Mouse (Mus musculus) megakaryocyte, adult 5-6 weeks (primary cell): ENCODE data around the gene Gjb5. TPM values are rescaled to one million over a fixed set of nuclear protein-coding genes. Genes with fewer than 3 reads are reported as not detected.

ENCODE experiments used
- ATAC-seq: 2 replicates; pipeline ENCODE4 v1.8.0; 2016; ENCODE audit warnings: mild to moderate bottlenecking, inconsistent platforms; ENCODE audit not compliant: poor library complexity, severe bottlenecking
- total RNA-seq, 2 experiments: library from RNA; stranded (forward) in 1 of 2; stranded (reverse) in 1 of 2; fragments of 153-499, 151-499 nt in 1 of 2; fragments of 221-1000, 200-1000 nt in 1 of 2; gene quantifications; 2 replicates each; pipeline versions ENCODE4 v1.2.3 to v1.2.4; 2015 to 2017

Gjb5 gene
- total RNA-seq, 2 experiments from 2014 or later, result not detected

DNA sequence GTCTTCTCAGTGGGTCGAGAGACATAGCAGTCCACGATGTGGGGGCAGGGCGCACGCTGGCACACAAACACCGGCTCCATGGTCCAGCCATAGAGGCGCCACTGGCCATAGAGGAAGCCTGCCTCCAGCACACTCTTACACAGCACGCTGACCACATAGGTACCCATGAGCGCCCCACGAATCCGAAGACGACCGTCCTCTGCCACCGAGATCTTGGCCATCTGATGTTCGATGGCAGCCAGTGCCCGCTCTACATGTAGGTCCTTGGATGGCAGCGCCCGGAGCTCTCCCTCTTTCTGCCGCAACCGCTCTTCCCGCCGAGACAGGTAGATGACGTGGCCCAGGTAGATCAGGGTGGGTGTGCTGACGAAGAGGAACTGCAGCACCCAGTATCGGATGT, 45.6 kb downstream of the Gjb5 start:
- no peak for ATAC-seq

DNA sequence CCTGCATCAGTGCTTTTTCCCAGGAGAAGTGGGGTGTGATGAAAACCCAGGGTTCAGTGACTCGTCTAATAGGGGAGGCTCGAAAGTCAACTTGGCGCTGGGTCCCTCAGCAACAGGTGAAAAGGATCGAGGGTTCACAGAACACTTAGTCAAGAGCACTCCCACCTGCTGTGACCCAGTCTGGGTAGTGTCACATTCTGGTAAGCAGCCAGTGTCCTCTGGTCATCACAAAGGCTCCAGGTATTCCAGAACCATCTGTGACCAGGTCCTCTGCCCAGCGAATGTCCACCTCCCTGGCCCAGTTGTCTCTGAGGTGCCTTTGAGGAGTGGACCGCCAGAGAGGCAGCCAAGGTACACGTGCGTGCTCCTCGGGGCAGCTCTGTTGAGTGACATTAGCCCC, 46.4 kb downstream of the Gjb5 start:
- no peak for ATAC-seq

DNA sequence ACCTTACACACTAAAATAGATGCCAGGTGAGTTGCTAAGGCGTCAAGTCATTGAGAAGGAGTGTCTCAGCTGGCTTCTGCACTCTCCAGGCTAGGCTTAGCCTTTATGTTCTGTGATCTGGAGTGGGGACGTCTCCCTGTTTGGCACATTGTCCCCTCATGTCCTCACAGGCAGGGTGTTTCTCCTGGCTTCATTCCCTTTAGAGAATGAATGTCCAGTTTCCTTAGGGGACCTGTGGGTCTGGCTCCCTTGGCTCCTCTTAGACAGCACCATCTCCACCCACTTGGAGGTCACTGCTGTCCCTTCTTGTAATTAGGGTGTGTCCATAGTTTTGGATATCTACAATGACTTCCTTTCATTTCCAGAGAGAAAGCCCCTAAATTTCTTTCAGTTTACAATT, 51.1 kb downstream of the Gjb5 start:
- ATAC-seq, result no peak

Other genes with a start within 250 kb of the Gjb5 start
- gene Tmem35b, start 234.5 kb downstream of the Gjb5 start, total RNA-seq (2015), result 11.8 and 13.9 TPM in 2 replicates
- 8.2 and 8.6 TPM in 2 replicates for gene Tmem35b, start 234.5 kb downstream of the Gjb5 start, total RNA-seq (2017)
- gene Dlgap3, start 189.0 kb downstream of the Gjb5 start, total RNA-seq (2015), result not detected in 2 replicates
- not detected in 2 replicates for gene Dlgap3, start 189.0 kb downstream of the Gjb5 start, total RNA-seq (2017)
- gene Smim12, start 114.4 kb downstream of the Gjb5 start, total RNA-seq (2015), result 33.9 and 37.3 TPM in 2 replicates
- gene Smim12, start 114.4 kb downstream of the Gjb5 start, total RNA-seq (2017), result 33.7 and 39.3 TPM in 2 replicates
- gene Gja4, start 44.1 kb downstream of the Gjb5 start, total RNA-seq (2015), result 0.27 TPM in 1 of 2 replicates, not detected in the other
- gene Gja4, start 44.1 kb downstream of the Gjb5 start, total RNA-seq (2017), result not detected in 2 replicates
- 0.25 TPM in 1 of 2 replicates, not detected in the other for gene Gjb3, start 27.3 kb downstream of the Gjb5 start, total RNA-seq (2015)
- gene Gjb3, start 27.3 kb downstream of the Gjb5 start, total RNA-seq (2017), result 0.08 TPM in 1 of 2 replicates, not detected in the other
- not detected in 2 replicates for gene Gjb4, start 4.1 kb downstream of the Gjb5 start, total RNA-seq (2015)
- 0.07 TPM in 1 of 2 replicates, not detected in the other for gene Gjb4, start 4.1 kb downstream of the Gjb5 start, total RNA-seq (2017)